Mouse (Mus musculus) megakaryocyte-erythroid progenitor cell, adult 5-6 weeks (primary cell): ENCODE data around the gene Ddx23. TPM values are rescaled to one million over a fixed set of nuclear protein-coding genes. Genes with fewer than 3 reads are reported as not detected.

Source experiments
- ATAC-seq: replicated peaks from 2 replicates; pipeline ENCODE4 v1.8.0; 2016; ENCODE audit warnings: mild to moderate bottlenecking, inconsistent platforms; ENCODE audit not compliant: severe bottlenecking, poor library complexity, low FRiP score, low TSS enrichment
- total RNA-seq, 2 experiments: library from RNA; stranded (forward) in 1 of 2; stranded (reverse) in 1 of 2; fragments of 200-1000, 215-1000 nt in 1 of 2; fragments of >200 nt in 1 of 2; fragmentation: Nextera tagmentation in 1 of 2; gene quantifications; 2 replicates each; pipeline ENCODE4 v1.2.3; 2014 to 2017

Ddx23 gene
- total RNA-seq, 2 experiments from 2014 or later: 96.4 to 181 TPM

DNA sequence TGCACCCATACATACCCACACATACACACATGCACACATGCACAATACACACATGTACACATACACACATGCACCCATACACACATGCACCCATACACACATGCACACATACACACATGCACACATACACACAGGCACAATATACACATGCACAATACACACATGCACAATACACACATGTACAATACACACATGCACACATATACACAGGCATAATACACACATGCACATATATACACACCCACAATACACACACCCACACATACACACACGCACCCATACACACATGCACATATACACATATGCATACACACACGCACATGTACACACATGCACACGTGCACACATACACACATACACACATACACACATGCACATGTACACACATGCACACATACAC is 50.5 kb downstream of the Ddx23 start:
- no peak for ATAC-seq

DNA sequence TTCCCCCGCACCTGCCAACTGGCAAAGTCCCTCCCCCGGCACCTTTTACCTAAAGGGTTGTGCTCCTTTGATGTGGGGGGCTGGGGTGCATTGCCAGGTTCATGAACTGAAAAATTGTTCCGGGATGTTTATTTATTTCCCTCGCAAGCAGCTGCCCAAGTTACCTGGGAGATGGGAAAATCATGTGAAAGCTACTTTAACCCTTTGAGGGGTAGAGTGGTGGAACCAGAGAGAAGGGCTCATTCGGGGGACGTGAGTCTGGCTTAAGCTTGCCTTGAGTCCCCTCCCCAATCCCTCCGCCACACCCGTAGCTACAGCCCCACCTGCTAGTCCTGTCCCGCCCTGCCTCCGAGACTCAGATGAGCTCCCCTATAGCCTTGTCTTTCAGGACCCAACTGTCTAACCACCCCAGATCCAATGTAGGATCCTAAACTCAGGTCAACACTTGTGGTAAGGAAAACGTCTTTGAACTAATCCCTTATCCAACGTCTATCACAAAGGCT is 52.5 kb downstream of the Ddx23 start:
- no peak for ATAC-seq

DNA sequence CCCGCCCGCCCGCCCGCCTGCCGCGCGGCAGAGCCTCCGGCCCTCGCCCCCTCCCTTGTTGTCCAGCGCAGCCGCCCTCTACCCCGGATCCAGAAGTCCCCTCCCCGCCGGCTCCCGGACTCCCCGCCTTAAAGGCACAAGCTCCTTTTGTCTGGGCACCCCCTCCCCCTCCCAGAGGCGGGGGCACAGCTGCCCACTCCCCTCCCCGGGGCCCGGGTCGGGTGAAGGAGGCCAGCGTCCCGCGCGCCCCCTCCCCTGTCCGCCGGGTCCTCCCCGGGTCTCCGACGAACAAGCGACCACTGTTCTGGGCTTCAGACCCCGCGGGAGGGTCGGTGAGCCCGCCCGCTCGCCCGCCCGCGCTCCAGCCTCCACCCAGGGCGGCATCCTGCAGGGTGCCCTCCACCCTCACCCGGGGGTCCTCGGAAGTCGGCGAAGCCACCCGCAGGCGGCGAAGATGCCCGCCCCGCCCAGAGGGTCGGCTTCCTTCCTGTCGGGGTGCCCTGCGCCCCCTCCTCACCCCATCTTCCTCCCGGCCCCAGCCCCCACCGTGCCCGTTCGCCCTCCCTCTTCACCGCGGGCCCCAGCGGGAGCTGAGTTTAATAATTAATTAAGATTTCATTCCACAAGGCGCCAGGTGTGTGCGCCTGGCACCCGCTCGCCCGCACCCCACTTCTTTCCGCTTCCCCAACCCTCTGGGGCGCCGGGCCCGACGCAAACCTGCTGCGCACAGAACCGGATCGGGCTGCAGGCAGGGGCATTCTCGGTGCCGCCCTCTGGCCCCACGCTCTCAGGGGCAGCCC is 53.2 kb downstream of the Ddx23 start, which contains the start of gene Adcy6:
TSS of gene Adcy6 (minus strand) at position 746 of the 800 bp plus-strand sequence.
- ATAC-seq: no peak

DNA sequence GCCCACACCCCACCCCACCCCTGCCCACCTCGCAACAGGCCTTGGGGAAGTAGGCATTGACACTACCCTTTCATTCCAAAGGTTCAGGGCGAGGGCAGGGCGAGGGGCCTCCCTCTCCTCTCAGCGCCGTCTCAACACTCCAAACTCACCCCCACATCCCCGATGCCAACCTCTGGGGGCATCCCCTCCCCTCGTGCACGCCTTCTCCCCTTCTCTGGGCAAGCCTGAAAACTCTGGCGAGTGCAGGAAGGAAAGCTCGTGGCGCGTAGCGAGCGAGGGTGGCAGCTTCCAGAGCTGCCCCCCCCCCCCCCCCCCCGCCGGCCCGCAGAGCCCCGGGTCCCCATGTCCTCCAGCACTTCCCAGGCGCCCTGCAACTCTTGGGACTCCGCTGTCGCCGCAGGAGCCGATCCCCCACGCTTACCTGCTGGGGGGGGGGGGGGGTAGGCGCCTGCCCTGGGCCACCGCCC is 53.9 kb downstream of the Ddx23 start:
- no peak; the same call in 1 of the 2 replicates for ATAC-seq

DNA sequence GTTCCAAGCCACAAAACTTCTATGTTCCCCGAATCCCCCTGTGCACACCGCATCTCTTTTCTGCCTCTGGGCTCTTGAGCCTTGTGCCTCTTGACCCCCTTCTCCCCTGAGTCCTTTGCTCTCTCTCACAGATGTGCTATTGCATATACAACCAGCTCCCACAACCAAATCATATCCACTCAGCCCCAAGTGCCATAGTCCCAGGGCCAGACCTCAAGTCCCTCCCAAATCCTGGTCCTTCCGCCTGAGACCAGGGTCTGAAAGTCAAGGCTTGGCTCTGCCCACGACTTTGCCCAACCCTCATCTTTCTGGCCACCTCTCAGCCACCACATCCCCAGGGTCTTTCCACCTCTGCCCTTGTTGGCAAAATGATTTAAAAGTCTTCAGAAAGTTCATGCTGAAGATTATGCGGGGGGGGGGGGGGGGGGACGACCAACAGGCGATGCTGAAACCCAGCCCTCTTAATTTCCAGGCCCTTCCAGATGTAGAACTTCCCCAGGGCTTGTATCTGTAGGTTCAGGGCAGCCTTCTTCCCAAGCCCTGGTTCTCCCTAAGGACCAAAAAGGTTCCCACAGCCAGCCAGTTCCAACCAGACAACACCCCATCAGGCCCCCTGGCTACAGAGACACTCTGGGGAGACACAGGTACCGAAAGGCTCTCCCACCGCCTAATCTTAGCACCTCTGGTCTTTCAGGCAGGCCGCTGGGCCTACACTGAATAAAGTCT is 54.5 kb downstream of the Ddx23 start:
- ATAC-seq: no peak

DNA sequence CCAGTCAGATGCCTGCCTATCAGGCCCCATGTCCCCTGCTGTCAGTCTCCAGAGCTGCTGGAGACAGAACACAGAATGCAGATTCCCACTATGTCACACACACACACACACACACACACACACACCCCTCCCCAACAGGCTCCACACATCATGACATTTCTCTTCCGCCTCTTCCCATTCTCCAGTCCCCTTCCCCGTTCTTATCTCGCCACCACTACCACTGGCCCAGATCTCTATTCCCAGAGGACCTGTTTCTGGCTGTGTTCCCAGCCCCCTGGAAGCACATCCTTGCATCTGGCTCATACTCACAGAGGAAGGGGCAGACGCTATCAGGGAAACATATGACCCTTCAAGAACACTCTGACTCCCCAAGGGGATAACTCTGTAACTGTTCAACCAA is 55.1 kb downstream of the Ddx23 start:
- ATAC-seq: no peak

DNA sequence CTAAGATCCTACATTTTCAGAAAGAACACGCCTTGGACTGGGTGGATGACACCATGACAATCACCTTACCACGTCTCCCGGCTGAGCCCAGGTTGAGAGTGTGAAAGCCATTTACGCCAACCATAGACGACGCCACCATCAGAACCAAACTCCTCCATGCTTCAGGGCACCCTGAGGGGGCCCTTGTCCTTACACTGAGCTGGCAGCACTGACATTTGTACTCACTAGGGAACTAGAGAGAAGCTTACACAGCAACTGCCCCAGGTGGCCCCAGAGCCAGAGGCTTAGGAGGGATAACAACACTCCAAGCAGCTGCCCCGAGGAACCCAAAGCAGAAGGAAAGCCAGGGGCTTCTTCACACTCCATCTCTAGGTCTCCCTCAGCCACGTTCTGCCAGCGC is 56.0 kb downstream of the Ddx23 start:
- no peak for ATAC-seq

DNA sequence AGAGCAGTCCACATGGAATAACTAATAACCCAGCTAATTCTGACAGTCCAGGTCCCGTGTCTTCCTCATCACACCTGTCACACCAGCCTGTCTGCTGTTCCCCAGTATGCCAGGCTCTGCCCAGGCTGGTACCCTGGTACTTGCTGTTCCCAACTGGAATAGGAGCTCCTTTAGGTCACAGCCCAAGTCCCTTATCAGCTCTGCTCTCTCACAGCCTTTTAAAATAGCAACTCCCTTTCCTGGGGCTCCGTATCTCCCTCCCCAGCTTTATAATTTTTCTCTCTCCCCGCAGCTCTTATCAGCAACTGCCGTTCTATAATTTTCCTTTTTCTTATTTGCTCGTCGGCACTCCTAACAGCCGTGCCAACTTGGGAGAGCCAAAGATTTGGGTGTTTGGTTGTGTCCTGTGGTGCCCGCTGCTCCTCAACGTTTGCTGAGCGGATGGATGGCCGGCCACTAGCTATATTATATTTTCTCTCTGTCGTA is 56.6 kb downstream of the Ddx23 start:
- ATAC-seq: peak; percentile 68

DNA sequence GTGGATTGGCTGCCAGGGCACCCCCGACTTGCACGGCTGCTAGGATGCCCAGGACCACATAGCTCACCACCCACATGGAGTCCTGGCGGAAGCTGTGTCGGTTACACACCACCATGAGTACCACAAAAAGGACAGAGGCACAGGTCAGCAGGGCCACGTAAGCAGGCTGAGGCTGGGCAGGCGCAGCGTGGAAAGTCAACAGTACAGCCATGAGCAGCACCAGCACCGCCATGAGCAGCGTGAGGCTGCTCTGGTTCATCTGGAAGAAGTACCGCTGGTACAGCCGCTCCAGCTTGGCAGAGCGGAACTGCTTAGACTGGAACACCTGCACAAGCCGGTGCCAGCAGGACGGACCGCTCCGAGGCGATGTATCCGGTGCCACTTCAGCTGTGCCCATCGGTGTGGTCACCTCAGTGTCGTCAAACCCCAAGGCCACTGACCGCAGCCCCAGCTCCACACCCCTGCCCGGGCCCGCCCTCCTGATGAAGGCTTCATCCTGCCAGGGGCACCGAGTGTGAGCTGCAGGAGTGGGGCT is 58.6 kb downstream of the Ddx23 start:
- no peak for ATAC-seq

DNA sequence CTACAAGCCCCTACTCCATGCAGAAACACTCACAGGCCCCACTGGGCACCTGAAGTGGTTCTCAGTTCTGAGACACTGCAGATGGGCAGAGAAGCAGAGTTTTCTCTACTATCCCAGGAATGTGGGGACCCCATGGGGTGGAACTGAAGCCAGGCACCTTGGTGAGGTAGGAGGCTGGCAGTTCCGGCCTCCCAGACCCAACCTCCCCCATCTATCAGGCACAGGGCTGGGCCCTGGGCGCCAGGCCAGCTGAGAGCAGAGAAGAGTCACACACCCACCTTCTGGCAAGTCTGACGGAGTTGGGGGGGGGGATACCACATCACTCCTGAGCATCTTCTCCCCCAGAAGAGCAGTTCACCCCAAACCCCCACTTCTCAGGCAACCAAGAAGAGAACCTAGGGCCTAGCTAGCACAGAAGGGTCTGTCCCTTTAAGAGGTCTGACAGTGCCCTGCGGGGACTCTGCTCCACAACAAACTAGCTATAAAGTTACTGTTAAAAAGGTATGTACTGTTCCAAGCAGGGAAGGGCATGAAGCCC is 59.7 kb downstream of the Ddx23 start:
- peak; percentile 29; the same call in 1 of the 2 replicates for ATAC-seq

DNA sequence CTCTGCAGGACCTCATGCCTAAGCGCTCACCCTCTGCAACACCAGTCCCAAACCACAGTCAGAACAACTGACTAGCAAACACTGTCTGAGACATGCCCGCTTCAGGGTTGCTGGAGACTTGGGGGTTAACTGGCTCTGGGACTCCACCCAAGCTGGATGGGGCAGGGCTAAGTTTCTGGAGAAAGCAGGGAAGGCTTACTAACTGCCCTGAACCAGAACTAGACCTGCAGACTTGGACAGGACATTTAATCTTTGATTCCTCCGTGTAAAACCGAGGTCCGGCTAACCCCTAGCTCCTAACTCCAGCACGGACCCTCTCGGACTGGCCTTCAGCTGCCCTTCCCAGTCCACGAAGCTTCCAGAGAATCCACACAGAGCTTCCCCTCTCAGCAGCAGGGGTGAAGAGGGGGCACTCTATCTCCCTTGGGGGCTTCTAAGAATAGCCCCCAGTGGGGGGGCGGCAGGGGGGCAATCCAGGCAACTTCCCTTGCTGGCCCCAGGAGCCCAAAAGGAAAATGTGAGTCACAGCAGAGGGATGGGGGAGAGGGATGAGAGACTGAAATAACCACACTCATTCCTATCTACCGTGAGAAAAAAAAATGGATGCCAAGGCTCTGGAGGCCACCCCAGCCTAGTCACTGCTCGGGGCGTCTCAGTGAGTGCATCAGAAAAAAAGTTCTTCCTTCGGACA is 60.4 kb downstream of the Ddx23 start:
- peak; percentile 58 for ATAC-seq

DNA sequence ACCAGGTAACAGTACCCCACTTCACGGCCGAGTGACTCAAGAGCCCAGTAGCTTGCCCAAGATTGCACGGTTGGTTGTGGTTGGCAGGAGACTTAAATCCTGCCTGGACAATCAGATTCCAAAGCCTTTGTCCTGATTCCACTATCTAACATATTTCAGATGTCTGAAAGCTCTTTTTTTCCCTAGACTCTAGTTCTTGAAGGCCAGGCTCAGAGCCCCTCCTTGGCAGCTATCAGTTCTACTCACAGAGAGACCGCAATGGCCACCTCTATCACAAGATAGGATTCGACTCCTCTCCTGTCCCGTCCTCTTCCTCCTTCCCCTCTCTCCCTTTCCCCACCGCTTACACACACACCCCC is 60.9 kb downstream of the Ddx23 start:
- peak; percentile 41 for ATAC-seq

DNA sequence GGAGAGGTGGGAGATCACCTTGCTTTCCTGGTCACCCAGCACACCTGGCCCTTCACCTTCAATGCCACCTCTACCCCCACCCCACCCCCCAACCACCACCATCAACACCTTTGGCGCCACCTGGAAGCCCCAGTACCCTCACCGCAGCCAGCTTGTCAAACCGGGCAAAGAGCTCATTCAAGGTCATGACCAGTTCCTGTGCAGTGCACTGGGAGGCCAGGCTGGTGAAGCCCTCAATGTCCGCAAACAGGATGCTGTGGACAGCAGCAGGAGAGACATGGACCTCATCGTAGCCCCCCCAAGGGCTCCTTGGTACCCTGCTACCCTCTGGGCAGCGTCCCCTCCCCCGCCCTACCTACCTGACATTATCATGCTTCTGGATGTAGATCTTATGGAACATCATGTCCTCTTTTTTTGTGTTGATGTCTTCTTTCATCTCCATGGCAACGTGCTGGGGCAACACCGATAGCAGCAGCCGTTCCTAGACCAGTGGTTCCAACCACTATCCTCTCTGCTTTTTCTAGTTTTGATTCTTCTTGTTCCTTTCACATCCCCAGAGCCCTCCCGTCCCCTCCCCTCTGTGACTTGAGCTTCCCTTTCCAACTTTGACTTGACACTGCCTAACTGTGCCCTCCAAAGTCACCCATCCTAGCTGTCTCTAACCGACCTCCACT is 62.5 kb downstream of the Ddx23 start:
- ATAC-seq: no peak

DNA sequence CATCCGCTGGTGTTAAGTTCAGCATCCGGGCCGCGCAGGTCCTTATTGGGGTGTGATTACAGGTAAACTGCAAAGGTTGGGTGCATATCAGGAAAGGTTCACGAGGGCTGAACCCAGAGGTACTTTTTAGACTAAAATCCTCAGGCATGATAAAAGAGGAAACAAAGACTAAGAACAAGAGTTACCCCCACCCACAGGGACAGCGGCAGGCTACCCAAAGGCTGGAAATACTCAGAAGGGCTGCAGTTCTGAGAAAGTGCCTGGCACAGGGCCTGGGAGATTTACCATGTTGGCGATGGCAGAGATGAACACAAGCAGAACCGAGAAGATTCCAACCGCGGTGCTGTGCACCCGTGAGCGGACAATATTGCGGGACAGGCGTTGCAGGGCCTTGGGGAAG is 66.1 kb downstream of the Ddx23 start:
- ATAC-seq: no peak

Other genes with a start within 250 kb of the Ddx23 start
- not detected in 2 replicates for gene Olfr282, start 231.7 kb downstream of the Ddx23 start, total RNA-seq (2014; fragmentation: Nextera tagmentation)
- not detected in 2 replicates for gene Olfr282, start 231.7 kb downstream of the Ddx23 start, total RNA-seq (2017)
- gene Olfr281, start 210.3 kb downstream of the Ddx23 start, total RNA-seq (2014; fragmentation: Nextera tagmentation): not detected in 2 replicates
- not detected in 2 replicates for gene Olfr281, start 210.3 kb downstream of the Ddx23 start, total RNA-seq (2017)
- gene OR5BS1P, start 193.0 kb downstream of the Ddx23 start, total RNA-seq (2014; fragmentation: Nextera tagmentation): not detected in 2 replicates
- not detected in 2 replicates for gene OR5BS1P, start 193.0 kb downstream of the Ddx23 start, total RNA-seq (2017)
- gene Lalba, start 180.2 kb downstream of the Ddx23 start, total RNA-seq (2014; fragmentation: Nextera tagmentation): not detected in 2 replicates
- gene Lalba, start 180.2 kb downstream of the Ddx23 start, total RNA-seq (2017): not detected in 2 replicates
- not detected in 2 replicates for gene Olfr279, start 170.5 kb downstream of the Ddx23 start, total RNA-seq (2014; fragmentation: Nextera tagmentation)
- gene Olfr279, start 170.5 kb downstream of the Ddx23 start, total RNA-seq (2017): not detected in 2 replicates
- gene Kansl2, start 128.6 kb downstream of the Ddx23 start, total RNA-seq (2014; fragmentation: Nextera tagmentation): 68.9 and 73.0 TPM in 2 replicates
- 54.4 and 57.7 TPM in 2 replicates for gene Kansl2, start 128.6 kb downstream of the Ddx23 start, total RNA-seq (2017)
- 66.8 and 70.7 TPM in 2 replicates for gene Ccnt1, start 92.0 kb downstream of the Ddx23 start, total RNA-seq (2014; fragmentation: Nextera tagmentation)
- gene Ccnt1, start 92.0 kb downstream of the Ddx23 start, total RNA-seq (2017): 80.8 and 88.3 TPM in 2 replicates
- not detected in 2 replicates for gene 4930415O20Rik, start 91.9 kb downstream of the Ddx23 start, total RNA-seq (2014; fragmentation: Nextera tagmentation)
- gene 4930415O20Rik, start 91.9 kb downstream of the Ddx23 start, total RNA-seq (2017): not detected in 2 replicates
- 55.8 and 57.2 TPM in 2 replicates for gene Adcy6, start 52.8 kb downstream of the Ddx23 start, total RNA-seq (2014; fragmentation: Nextera tagmentation)
- 28.8 and 45.9 TPM in 2 replicates for gene Adcy6, start 52.8 kb downstream of the Ddx23 start, total RNA-seq (2017)
- not detected in 2 replicates for gene Cacnb3, start 32.1 kb downstream of the Ddx23 start, total RNA-seq (2014; fragmentation: Nextera tagmentation)
- not detected in 2 replicates for gene Cacnb3, start 32.1 kb downstream of the Ddx23 start, total RNA-seq (2017)
- gene Rnd1, start 14.6 kb upstream of the Ddx23 start, total RNA-seq (2014; fragmentation: Nextera tagmentation): 0.64 TPM in 1 of 2 replicates, not detected in the other
- 0.61 TPM in 1 of 2 replicates, not detected in the other for gene Rnd1, start 14.6 kb upstream of the Ddx23 start, total RNA-seq (2017)
- gene Ccdc65, start 45.3 kb upstream of the Ddx23 start, total RNA-seq (2014; fragmentation: Nextera tagmentation): not detected in 2 replicates
- gene Ccdc65, start 45.3 kb upstream of the Ddx23 start, total RNA-seq (2017): not detected in 2 replicates
- 5.5 and 6.1 TPM in 2 replicates for gene Fkbp11, start 65.3 kb upstream of the Ddx23 start, total RNA-seq (2014; fragmentation: Nextera tagmentation)
- gene Fkbp11, start 65.3 kb upstream of the Ddx23 start, total RNA-seq (2017): 5.8 and 6.9 TPM in 2 replicates
- gene Arf3, start 100.3 kb upstream of the Ddx23 start, total RNA-seq (2014; fragmentation: Nextera tagmentation): 22.5 and 23.2 TPM in 2 replicates
- 16.9 and 22.1 TPM in 2 replicates for gene Arf3, start 100.3 kb upstream of the Ddx23 start, total RNA-seq (2017)
- not detected in 2 replicates for gene Wnt10b, start 115.3 kb upstream of the Ddx23 start, total RNA-seq (2014; fragmentation: Nextera tagmentation)
- not detected in 2 replicates for gene Wnt10b, start 115.3 kb upstream of the Ddx23 start, total RNA-seq (2017)
- gene Wnt1, start 127.0 kb upstream of the Ddx23 start, total RNA-seq (2014; fragmentation: Nextera tagmentation): not detected in 2 replicates
- gene Wnt1, start 127.0 kb upstream of the Ddx23 start, total RNA-seq (2017): not detected in 2 replicates
- not detected in 2 replicates for gene Ddn, start 146.6 kb upstream of the Ddx23 start, total RNA-seq (2014; fragmentation: Nextera tagmentation)
- 0.08 TPM in 1 of 2 replicates, not detected in the other for gene Ddn, start 146.6 kb upstream of the Ddx23 start, total RNA-seq (2017)
- 61.3 and 121 TPM in 2 replicates for gene Prkag1, start 168.6 kb upstream of the Ddx23 start, total RNA-seq (2014; fragmentation: Nextera tagmentation)
- gene Prkag1, start 168.6 kb upstream of the Ddx23 start, total RNA-seq (2017): 120 and 143 TPM in 2 replicates
- gene Kmt2d, start 208.3 kb upstream of the Ddx23 start, total RNA-seq (2014; fragmentation: Nextera tagmentation): 55.2 and 72.7 TPM in 2 replicates
- 27.5 and 31.8 TPM in 2 replicates for gene Kmt2d, start 208.3 kb upstream of the Ddx23 start, total RNA-seq (2017)
- gene Rhebl1, start 231.6 kb upstream of the Ddx23 start, total RNA-seq (2014; fragmentation: Nextera tagmentation): 17.4 and 25.2 TPM in 2 replicates
- gene Rhebl1, start 231.6 kb upstream of the Ddx23 start, total RNA-seq (2017): 4.3 and 9.4 TPM in 2 replicates
- not detected in 2 replicates for gene Dhh, start 235.6 kb upstream of the Ddx23 start, total RNA-seq (2014; fragmentation: Nextera tagmentation)
- gene Dhh, start 235.6 kb upstream of the Ddx23 start, total RNA-seq (2017): not detected in 2 replicates